Mouse (Mus musculus): ENCODE data around the gene Slc35f6. TPM values are rescaled to one million over a fixed set of nuclear protein-coding genes. Genes with fewer than 3 reads are reported as not detected.

Gene Slc35f6
- total and polyA plus RNA-seq, 2 experiments from 2014 or later, result 24.3 to 48.7 TPM

- Histone ChIP-seq H3K4me1 (ENCODE audit: insufficient read depth) (peaks cover 4% of the 10 kb centered on the region; the same call in 1 of the 2 replicates), H3K4me3 (ENCODE audit: low read depth, low read length) (no peak overlapping the region), H3K27me3 (ENCODE audit: insufficient read depth, low read length) (no peaks in the 10 kb centered on the region), H3K27ac (ENCODE audit: low read depth, low read length) (no peak overlapping the region), H3K9me3 (ENCODE audit: low read length) (no peaks in the 10 kb centered on the region), H3K4me2 (ENCODE audit: low read depth) (no peak overlapping the region), H3K9ac (no peak overlapping the region), H3K36me3 (ENCODE audit: insufficient read depth) (peaks cover 38% of the 10 kb centered on the region)
- TF ChIP-seq CTCF (IDR thresholded peaks at IDR 0.05; ENCODE audit: low read depth), result no peak
- ATAC-seq (no peak), DNase-seq (no peak)
- 91% methylated on average over 3 of the region's 3 CpGs for WGBS
Measured at GRCm38 (mm10) chr5:30651554-30651953, 3.8 kb downstream of the Slc35f6 start.

GRCm38 (mm10) chr5:30653246-30653645 is 5.5 kb downstream of the Slc35f6 start:
- Histone ChIP-seq H3K27me3 (ENCODE audit: insufficient read depth, low read length) (no peaks in the 10 kb centered on the region), H3K27ac (ENCODE audit: low read depth, low read length) (no peak overlapping the region), H3K4me1 (ENCODE audit: insufficient read depth) (no peaks in the 10 kb centered on the region; the same call in 1 of the 2 replicates), H3K4me2 (ENCODE audit: low read depth) (no peak overlapping the region), H3K9me3 (ENCODE audit: low read length) (no peaks in the 10 kb centered on the region), H3K9ac (no peak overlapping the region), H3K4me3 (ENCODE audit: low read depth, low read length) (no peak overlapping the region), H3K36me3 (ENCODE audit: insufficient read depth) (peaks cover 45% of the 10 kb centered on the region)
- ATAC-seq, result no peak
- TF ChIP-seq CTCF (IDR thresholded peaks at IDR 0.05; ENCODE audit: low read depth), result no peak
- DNase-seq, result no peak
- WGBS, result 92% methylated on average over 6 of the region's 6 CpGs

GRCm38 (mm10) chr5:30655042-30655441 is 7.3 kb downstream of the Slc35f6 start:
- Histone ChIP-seq H3K4me1 (ENCODE audit: insufficient read depth) (no peaks in the 10 kb centered on the region), H3K9ac (no peak overlapping the region), H3K27me3 (ENCODE audit: insufficient read depth, low read length) (no peaks in the 10 kb centered on the region), H3K4me3 (ENCODE audit: low read depth, low read length) (no peak overlapping the region), H3K9me3 (ENCODE audit: low read length) (no peaks in the 10 kb centered on the region), H3K36me3 (ENCODE audit: insufficient read depth) (peaks cover 41% of the 10 kb centered on the region), H3K4me2 (ENCODE audit: low read depth) (no peak overlapping the region), H3K27ac (ENCODE audit: low read depth, low read length) (no peak overlapping the region)
- ATAC-seq (no peak), DNase-seq (no peak)
- WGBS, result 84% methylated on average over 8 of the region's 8 CpGs
- no peak for TF ChIP-seq CTCF (IDR thresholded peaks at IDR 0.05; ENCODE audit: low read depth)

- ATAC-seq, result no peak
- no peak for DNase-seq
- H3K27me3 ChIP-seq (ENCODE audit: insufficient read depth, low read length), result no peaks in the 10 kb centered on the region
- H3K36me3 ChIP-seq (ENCODE audit: insufficient read depth), result peaks cover 41% of the 10 kb centered on the region
- H3K9ac ChIP-seq, result no peak overlapping the region
- 85% methylated on average over 6 of the region's 6 CpGs for WGBS
- no peaks in the 10 kb centered on the region for H3K4me1 ChIP-seq (ENCODE audit: insufficient read depth)
- no peak overlapping the region for H3K27ac ChIP-seq (ENCODE audit: low read depth, low read length)
- no peak overlapping the region for H3K4me2 ChIP-seq (ENCODE audit: low read depth)
- TF ChIP-seq CTCF (IDR thresholded peaks at IDR 0.05; ENCODE audit: low read depth), result no peak
- H3K9me3 ChIP-seq (ENCODE audit: low read length), result no peaks in the 10 kb centered on the region
- no peak overlapping the region for H3K4me3 ChIP-seq (ENCODE audit: low read depth, low read length)
Measured at GRCm38 (mm10) chr5:30655526-30656195, 7.9 kb downstream of the Slc35f6 start.

GRCm38 (mm10) chr5:30659042-30659441 is 11.3 kb downstream of the Slc35f6 start:
- no peaks in the 10 kb centered on the region for H3K27me3 ChIP-seq (ENCODE audit: insufficient read depth, low read length)
- H3K4me3 ChIP-seq (ENCODE audit: low read depth, low read length), result no peak overlapping the region
- no peaks in the 10 kb centered on the region for H3K9me3 ChIP-seq (ENCODE audit: low read length)
- no peak for TF ChIP-seq CTCF (IDR thresholded peaks at IDR 0.05; ENCODE audit: low read depth)
- 88% methylated on average over 4 of the region's 4 CpGs for WGBS
- no peak for DNase-seq
- no peaks in the 10 kb centered on the region for H3K4me1 ChIP-seq (ENCODE audit: insufficient read depth)
- ATAC-seq, result no peak
- no peak overlapping the region for H3K4me2 ChIP-seq (ENCODE audit: low read depth)
- no peak overlapping the region for H3K9ac ChIP-seq
- no peak overlapping the region for H3K27ac ChIP-seq (ENCODE audit: low read depth, low read length)
- peaks cover 29% of the 10 kb centered on the region for H3K36me3 ChIP-seq (ENCODE audit: insufficient read depth)

GRCm38 (mm10) chr5:30660278-30660677 is 12.5 kb downstream of the Slc35f6 start:
- Histone ChIP-seq H3K9ac (no peak overlapping the region), H3K4me3 (ENCODE audit: low read depth, low read length) (no peak overlapping the region), H3K36me3 (ENCODE audit: insufficient read depth) (peaks cover 19% of the 10 kb centered on the region), H3K9me3 (ENCODE audit: low read length) (no peaks in the 10 kb centered on the region), H3K4me2 (ENCODE audit: low read depth) (no peak overlapping the region), H3K27me3 (ENCODE audit: insufficient read depth, low read length) (no peaks in the 10 kb centered on the region), H3K27ac (ENCODE audit: low read depth, low read length) (no peak overlapping the region), H3K4me1 (ENCODE audit: insufficient read depth) (no peaks in the 10 kb centered on the region)
- no peak for TF ChIP-seq CTCF (IDR thresholded peaks at IDR 0.05; ENCODE audit: low read depth)
- DNase-seq, result no peak
- WGBS, result 86% methylated on average over 1 of the region's 1 CpGs
- ATAC-seq, result no peak

- no peaks in the 10 kb centered on the region for H3K4me1 ChIP-seq (ENCODE audit: insufficient read depth)
- no peak for ATAC-seq
- no peaks in the 10 kb centered on the region for H3K27me3 ChIP-seq (ENCODE audit: insufficient read depth, low read length)
- peaks cover 14% of the 10 kb centered on the region for H3K36me3 ChIP-seq (ENCODE audit: insufficient read depth)
- H3K4me2 ChIP-seq (ENCODE audit: low read depth), result no peak overlapping the region
- H3K9me3 ChIP-seq (ENCODE audit: low read length), result no peaks in the 10 kb centered on the region
- 96% methylated on average over 5 of the region's 5 CpGs for WGBS
- TF ChIP-seq CTCF (IDR thresholded peaks at IDR 0.05; ENCODE audit: low read depth), result no peak
- no peak overlapping the region for H3K27ac ChIP-seq (ENCODE audit: low read depth, low read length)
- H3K9ac ChIP-seq, result no peak overlapping the region
- no peak for DNase-seq
- H3K4me3 ChIP-seq (ENCODE audit: low read depth, low read length), result no peak overlapping the region
Measured at GRCm38 (mm10) chr5:30660813-30661212, 13.1 kb downstream of the Slc35f6 start.
